Mouse (Mus musculus): ENCODE results near the gene Rab3b.

- no peak for TF ChIP-seq POLR2A (IDR thresholded peaks at IDR 0.05; ENCODE audit: insufficient read length, low read depth)
- TF ChIP-seq USF1 (IDR thresholded peaks at IDR 0.05; ENCODE audit: low read depth), result no peak
- TF ChIP-seq E2F4 (IDR thresholded peaks at IDR 0.05; ENCODE audit: insufficient read depth), result no peak
- TF ChIP-seq MAX (IDR thresholded peaks at IDR 0.05; ENCODE audit: low read depth), result no peak
- TF ChIP-seq SRF (IDR thresholded peaks at IDR 0.05; ENCODE audit: control insufficient read depth, insufficient read length, low read depth), result no peak
- TF ChIP-seq MYOD1 (IDR thresholded peaks at IDR 0.05; ENCODE audit: control insufficient read depth in 1 of 3, insufficient read length in 2 of 3, low read depth in 2 of 3), result no peak
- TF ChIP-seq MYOG (IDR thresholded peaks at IDR 0.05; ENCODE audit: control insufficient read depth in 1 of 3, insufficient read depth in 1 of 3, insufficient read length in 2 of 3, low read depth in 2 of 3), result no peak
Measured at GRCm38 (mm10) chr4:108873746-108874145, 5.1 kb upstream of the Rab3b start.
